Mouse (Mus musculus) midbrain, embryonic 14.5 days (tissue): ENCODE results near the gene Gnb4. TPM values are rescaled to one million over a fixed set of nuclear protein-coding genes. Genes with fewer than 3 reads are reported as not detected.

Experiments
- ATAC-seq: fragments of 200-750 bp; cut with Nextera tagmentation; 2 replicates; pipeline ENCODE4 v1.8.0; 2017; ENCODE audit warnings: moderate number of reproducible peaks, moderate library complexity; ENCODE audit not compliant: low FRiP score, low TSS enrichment
- DNase-seq: peaks from one replicate; pipeline ENCODE4 v3.0.0-alpha.2; 2015
- H3K27ac ChIP-seq: fragments of 300-500 bp; sonication (generic); replicated peaks from 2 replicates; pipeline ENCODE4 v1.5.1; 2014; ENCODE audit warnings: mild to moderate bottlenecking, low read depth, low read length, moderate library complexity
- H3K27me3 ChIP-seq: fragments of 300-500 bp; sonication (generic); 2 replicates; pipeline ENCODE4 v1.6.1; 2014; ENCODE audit warnings: low read length, control low read depth, mixed read lengths; ENCODE audit not compliant: control insufficient read depth, insufficient read depth
- H3K36me3 ChIP-seq: fragments of 300-500 bp; sonication (generic); 2 replicates; pipeline ENCODE4 v1.6.1; 2014; ENCODE audit warnings: low read length, control low read depth; ENCODE audit not compliant: control insufficient read depth, insufficient read depth
- H3K4me1 ChIP-seq: fragments of 300-500 bp; sonication (generic); 2 replicates; pipeline ENCODE4 v1.6.1; 2014; ENCODE audit warnings: mild to moderate bottlenecking, antibody characterized with exemption, low read length, control low read depth; ENCODE audit not compliant: control insufficient read depth, insufficient read depth
- H3K4me2 ChIP-seq: fragments of 300-500 bp; sonication (generic); 2 replicates; pipeline ENCODE4 v1.6.1; 2014; ENCODE audit warnings: mild to moderate bottlenecking, low read length, moderate library complexity
- H3K4me3 ChIP-seq: fragments of 300-500 bp; sonication (generic); replicated peaks from 2 replicates; pipeline ENCODE4 v1.5.1; 2014; ENCODE audit warnings: low read depth, low read length
- H3K9ac ChIP-seq: fragments of 300-500 bp; sonication (generic); replicated peaks from 2 replicates; pipeline ENCODE4 v1.6.1; 2014; ENCODE audit warnings: mild to moderate bottlenecking, low read length, moderate library complexity
- H3K9me3 ChIP-seq: fragments of 300-500 bp; sonication (generic); 2 replicates; pipeline ENCODE4 v1.6.1; 2016; ENCODE audit warnings: low read length, control low read depth, mixed read lengths; ENCODE audit not compliant: control insufficient read depth
- WGBS: fragments of 180-500 bp; shearing (Covaris S2); extraction: QIAGEN DNeasy Blood & Tissue Kit; methylation state at CpG from one replicate; pipeline ENCODE4 v1.1.7; 2014; 5-methylcytosine and 5-hydroxymethylcytosine counted together
- polyA plus RNA-seq: library from polyadenylated mRNA; unstranded; fragments of >200 nt; fragmentation: Nextera tagmentation; extraction: Ambion mirVana; gene quantifications from 2 replicates; pipeline ENCODE4 v1.2.1, GENCODE M21; 2014

The Gnb4 gene
- polyA plus RNA-seq, 1 experiment from 2014 or later, result 81.7 TPM

- H3K36me3 ChIP-seq, result no peaks in the 10 kb centered on the region
- WGBS, result 88% methylated on average over 4 of the region's 4 CpGs
- ATAC-seq, result no peak
Measured at GRCm38 (mm10) chr3:32655994-32656393, 39.6 kb upstream of the Gnb4 start.

DNA sequence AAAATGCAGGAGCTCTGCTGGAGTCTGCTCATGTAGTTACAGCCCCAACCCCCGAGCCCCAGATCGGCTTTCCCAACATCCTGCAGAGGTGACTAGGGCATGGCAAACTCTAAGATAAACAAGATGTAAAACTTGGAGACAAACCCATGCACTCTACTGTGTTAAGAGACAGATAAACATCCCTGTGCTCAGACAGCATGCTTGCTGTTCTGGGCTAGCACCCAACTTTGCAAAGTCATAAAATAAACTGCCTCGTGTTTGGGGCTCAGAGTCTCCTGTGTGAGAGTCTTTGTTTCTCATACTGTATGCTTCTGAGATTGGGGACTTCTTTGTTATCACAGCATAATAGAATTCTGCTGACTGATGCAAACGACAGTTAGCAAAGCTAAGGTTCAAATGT lies 36.4 kb upstream of the Gnb4 start:
- Histone ChIP-seq H3K27ac (no peak overlapping the region), H3K9ac (no peak overlapping the region), H3K27me3 (no peaks in the 10 kb centered on the region), H3K4me3 (no peak overlapping the region), H3K4me1 (no peaks in the 10 kb centered on the region), H3K36me3 (no peaks in the 10 kb centered on the region), H3K9me3 (no peaks in the 10 kb centered on the region), H3K4me2 (no peak overlapping the region)
- DNase-seq (no peak), ATAC-seq (no peak)
- WGBS, result 88% methylated on average over 4 of the region's 4 CpGs

More at GRCm38 (mm10) chr3:32655994-32656393, 39.6 kb upstream of the Gnb4 start:
- no peak overlapping the region for H3K4me2 ChIP-seq
- no peak overlapping the region for H3K27ac ChIP-seq
- H3K9me3 ChIP-seq, result no peaks in the 10 kb centered on the region
- no peak overlapping the region for H3K9ac ChIP-seq
- H3K27me3 ChIP-seq, result no peaks in the 10 kb centered on the region
- H3K4me3 ChIP-seq, result no peak overlapping the region
- H3K4me1 ChIP-seq, result no peaks in the 10 kb centered on the region
- no peak for DNase-seq

DNA sequence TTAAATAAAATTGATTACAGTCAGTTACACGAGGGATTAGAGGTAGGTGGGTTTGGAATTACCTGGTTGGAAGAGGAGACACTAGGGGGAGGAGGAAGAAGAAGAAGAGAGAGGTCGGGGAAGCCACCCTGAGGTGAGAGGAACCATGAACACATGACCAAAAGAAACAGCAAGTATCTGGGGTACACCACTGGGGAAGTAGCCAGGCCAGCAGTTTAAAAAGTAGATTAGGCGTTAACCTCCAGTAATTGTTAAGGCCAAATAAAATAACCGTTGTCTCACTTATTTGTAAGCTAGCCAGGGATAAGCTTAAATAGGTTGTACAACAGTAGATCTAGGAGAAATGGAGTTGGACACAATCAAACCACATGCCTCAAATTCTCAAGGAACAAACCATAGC lies 32.9 kb upstream of the Gnb4 start:
- Histone ChIP-seq H3K4me1 (no peaks in the 10 kb centered on the region), H3K27ac (no peak overlapping the region), H3K36me3 (no peaks in the 10 kb centered on the region), H3K27me3 (no peaks in the 10 kb centered on the region), H3K9ac (no peak overlapping the region), H3K4me2 (no peak overlapping the region), H3K4me3 (no peak overlapping the region), H3K9me3 (no peaks in the 10 kb centered on the region)
- WGBS, result 83% methylated on average over 4 of the region's 4 CpGs
- no peak for ATAC-seq
- DNase-seq, result no peak

DNA sequence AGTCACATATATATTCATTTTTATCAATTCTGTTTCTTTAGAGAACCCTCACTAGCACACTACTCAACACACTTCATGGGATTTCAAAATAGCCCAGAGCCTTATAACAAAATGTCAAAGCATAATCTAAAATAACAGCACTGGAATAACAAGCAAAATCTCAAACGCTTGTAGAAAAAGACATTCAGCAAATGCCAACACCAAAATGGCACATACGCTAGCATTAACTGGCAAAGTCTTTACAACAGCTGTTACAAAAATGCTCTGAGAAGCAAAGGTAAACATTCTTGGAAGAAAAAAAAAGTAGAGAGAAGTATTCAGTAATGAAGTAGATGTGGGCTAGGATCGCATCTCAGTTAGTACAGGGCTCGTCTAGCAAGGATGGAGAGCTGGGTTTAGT lies 30.5 kb upstream of the Gnb4 start:
- WGBS, result 92% methylated on average over 4 of the region's 4 CpGs
- Histone ChIP-seq H3K9ac (no peak overlapping the region), H3K4me1 (no peaks in the 10 kb centered on the region), H3K9me3 (no peaks in the 10 kb centered on the region), H3K27me3 (no peaks in the 10 kb centered on the region), H3K4me3 (no peak overlapping the region), H3K4me2 (no peak overlapping the region), H3K27ac (no peak overlapping the region), H3K36me3 (no peaks in the 10 kb centered on the region)
- DNase-seq (no peak), ATAC-seq (no peak)

DNA sequence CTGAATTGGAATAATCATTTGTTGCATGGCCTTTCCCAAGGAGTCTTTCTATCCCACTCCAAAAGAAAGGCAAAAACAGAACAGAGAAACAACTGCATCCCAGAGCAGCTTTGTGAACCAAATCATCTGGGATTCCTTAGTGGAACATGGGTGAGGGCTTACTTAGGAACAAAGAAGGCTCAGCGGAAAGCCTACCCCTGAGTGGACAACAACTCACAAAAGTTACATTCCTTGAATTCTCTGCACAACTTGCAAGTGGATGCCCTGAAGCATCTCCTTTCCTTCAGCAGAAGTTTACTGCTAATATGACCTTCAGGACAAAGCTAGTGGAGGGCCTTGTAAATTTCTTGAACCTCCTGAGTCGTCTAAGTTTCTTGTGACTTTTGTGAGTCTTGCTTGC lies 28.4 kb upstream of the Gnb4 start:
- H3K9ac ChIP-seq, result no peak overlapping the region
- H3K4me3 ChIP-seq, result no peak overlapping the region
- ATAC-seq, result no peak
- H3K4me1 ChIP-seq, result no peaks in the 10 kb centered on the region
- DNase-seq, result no peak
- H3K9me3 ChIP-seq, result no peaks in the 10 kb centered on the region
- no peak overlapping the region for H3K27ac ChIP-seq
- H3K27me3 ChIP-seq, result no peaks in the 10 kb centered on the region
- no peak overlapping the region for H3K4me2 ChIP-seq
- WGBS, result 79% methylated on average over 2 of the region's 2 CpGs
- H3K36me3 ChIP-seq, result no peaks in the 10 kb centered on the region

GRCm38 (mm10) chr3:32642116-32642515 lies 25.7 kb upstream of the Gnb4 start:
- no peaks in the 10 kb centered on the region for H3K27me3 ChIP-seq
- H3K9me3 ChIP-seq, result no peaks in the 10 kb centered on the region
- H3K9ac ChIP-seq, result no peak overlapping the region
- ATAC-seq, result no peak
- WGBS, result 85% methylated on average over 6 of the region's 6 CpGs
- no peak overlapping the region for H3K4me2 ChIP-seq
- no peaks in the 10 kb centered on the region for H3K4me1 ChIP-seq
- H3K27ac ChIP-seq, result no peak overlapping the region
- no peak for DNase-seq
- H3K36me3 ChIP-seq, result no peaks in the 10 kb centered on the region
- H3K4me3 ChIP-seq, result no peak overlapping the region

- H3K9me3 ChIP-seq, result no peaks in the 10 kb centered on the region
- no peaks in the 10 kb centered on the region for H3K36me3 ChIP-seq
- H3K4me3 ChIP-seq, result no peak overlapping the region
- no peak overlapping the region for H3K9ac ChIP-seq
- H3K4me2 ChIP-seq, result no peak overlapping the region
- DNase-seq (peak; percentile 5), ATAC-seq (no peak)
- WGBS, result 66% methylated on average over 8 of the region's 8 CpGs
- H3K27ac ChIP-seq, result no peak overlapping the region
- no peaks in the 10 kb centered on the region for H3K27me3 ChIP-seq
- no peaks in the 10 kb centered on the region for H3K4me1 ChIP-seq
Measured at GRCm38 (mm10) chr3:32638240-32638639, 21.9 kb upstream of the Gnb4 start.

GRCm38 (mm10) chr3:32632760-32633264 lies 16.4 kb upstream of the Gnb4 start:
- no peak overlapping the region for H3K4me2 ChIP-seq
- 80% methylated on average over 5 of the region's 5 CpGs for WGBS

DNA sequence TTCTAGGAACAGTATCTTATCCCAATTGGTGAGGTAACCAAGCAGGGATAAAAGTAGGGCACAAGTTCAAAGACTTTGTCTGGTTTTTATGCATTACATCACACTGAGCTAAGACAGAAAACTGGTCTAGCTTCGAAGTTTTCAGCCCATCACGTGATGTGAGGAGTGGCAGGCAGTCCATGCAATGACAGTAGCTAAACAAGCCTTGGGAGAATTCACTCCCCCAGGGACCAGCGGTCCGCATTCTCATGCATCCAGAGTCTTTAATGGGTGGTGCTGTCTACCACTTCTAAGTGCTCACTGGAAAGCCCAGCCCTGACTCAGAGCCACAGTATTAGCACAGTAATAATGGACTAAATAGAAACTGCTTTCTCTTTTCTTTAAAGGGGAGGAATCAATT lies 13.8 kb upstream of the Gnb4 start:
- no peaks in the 10 kb centered on the region for H3K27me3 ChIP-seq
- H3K9ac ChIP-seq, result no peak overlapping the region
- H3K9me3 ChIP-seq, result no peaks in the 10 kb centered on the region
- no peaks in the 10 kb centered on the region for H3K4me1 ChIP-seq
- no peak overlapping the region for H3K4me3 ChIP-seq
- no peak overlapping the region for H3K4me2 ChIP-seq
- H3K27ac ChIP-seq, result no peak overlapping the region
- DNase-seq (no peak), ATAC-seq (no peak)
- WGBS, result 73% methylated on average over 4 of the region's 4 CpGs
- H3K36me3 ChIP-seq, result no peaks in the 10 kb centered on the region

More at GRCm38 (mm10) chr3:32632760-32633264, 16.4 kb upstream of the Gnb4 start:
- no peak overlapping the region for H3K4me3 ChIP-seq
- no peaks in the 10 kb centered on the region for H3K27me3 ChIP-seq
- no peak overlapping the region for H3K27ac ChIP-seq
- no peak overlapping the region for H3K9ac ChIP-seq
- H3K9me3 ChIP-seq, result no peaks in the 10 kb centered on the region
- DNase-seq (no peak), ATAC-seq (no peak)
- H3K4me1 ChIP-seq, result no peaks in the 10 kb centered on the region
- H3K36me3 ChIP-seq, result no peaks in the 10 kb centered on the region
